Mouse (Mus musculus): Measurements from ENCODE around the gene Sf3a3.

Sf3a3 gene

DNA sequence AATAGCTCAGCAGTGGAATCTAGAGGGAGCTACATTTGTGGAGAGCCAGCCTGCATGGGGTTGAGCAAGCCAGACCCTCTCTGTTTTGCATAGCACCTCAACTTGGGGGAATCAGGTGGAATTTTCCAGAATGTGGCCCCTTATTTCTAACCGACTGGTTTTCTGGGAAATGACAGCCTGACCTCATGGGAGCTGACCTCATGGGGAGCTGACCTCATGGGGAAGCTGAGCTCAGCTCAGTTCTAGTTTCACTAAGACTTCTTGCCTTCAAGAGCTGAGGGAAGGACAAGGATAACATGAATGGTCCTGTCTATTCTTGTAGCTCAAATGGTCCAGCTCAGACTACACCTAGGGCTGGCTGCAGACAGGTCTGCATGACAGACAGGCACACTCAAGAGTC is 24.2 kb downstream of the Sf3a3 start:
- DNase-seq (ENCODE audit: low spot score) = no peak

- peak; percentile 92 for DNase-seq (ENCODE audit: low spot score)
Observed at GRCm38 (mm10) chr4:124741376-124742343, 27.1 kb downstream of the Sf3a3 start, which contains the start of gene Inpp5b. Gene Inpp5b, plus strand, starts transcription at chr4:124741850.

DNA sequence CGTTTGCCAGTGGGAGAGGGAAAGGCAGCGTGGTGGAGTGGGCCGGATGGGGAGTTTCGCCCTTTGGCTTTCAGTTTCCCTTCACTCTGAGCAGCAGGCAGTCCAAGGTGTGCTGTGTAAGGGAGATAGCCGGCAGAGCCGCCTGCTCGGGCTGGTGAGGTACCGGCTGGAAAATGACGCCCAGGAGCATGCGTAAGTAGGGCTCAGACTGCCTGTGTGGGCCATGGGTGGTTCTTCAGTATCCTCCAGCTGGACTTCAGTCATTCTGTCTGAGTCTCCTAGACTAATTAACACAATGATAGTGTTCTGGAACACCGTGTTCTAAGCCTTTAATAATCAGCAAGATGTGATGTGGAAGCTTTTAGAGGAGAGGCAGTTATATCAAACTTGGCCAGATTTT is 28.3 kb downstream of the Sf3a3 start:
- no peak for DNase-seq (ENCODE audit: low spot score)

- no peak for DNase-seq (ENCODE audit: low spot score)
Observed at GRCm38 (mm10) chr4:124746577-124746976, 32.0 kb downstream of the Sf3a3 start.

DNA sequence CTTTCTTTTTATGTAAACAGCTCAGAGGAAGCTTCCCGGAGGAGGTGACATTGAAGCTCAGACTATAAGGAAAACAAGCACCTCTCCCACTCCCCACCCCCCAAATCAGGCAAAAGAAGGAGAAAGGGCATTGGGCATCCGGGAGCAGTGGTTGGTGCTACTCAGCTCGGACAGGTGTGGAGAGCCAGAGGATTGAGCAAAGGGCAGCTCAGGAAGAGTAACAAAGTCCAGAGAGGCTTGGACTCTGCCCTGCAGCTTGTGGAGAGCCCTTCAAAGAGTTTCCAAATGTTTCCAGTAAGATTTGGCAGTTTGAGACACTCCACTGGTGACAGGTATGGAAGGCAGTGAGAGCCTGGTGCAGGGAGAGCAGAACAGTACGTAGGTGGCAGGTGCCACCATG is 33.3 kb downstream of the Sf3a3 start:
- DNase-seq (ENCODE audit: low spot score) = no peak

GRCm38 (mm10) chr4:124751300-124752250 is 37.0 kb downstream of the Sf3a3 start:
- peak; percentile 98 for DNase-seq (ENCODE audit: low spot score)

- DNase-seq (ENCODE audit: low spot score) = peak; percentile 20
Observed at GRCm38 (mm10) chr4:124752281-124753199, 38.0 kb downstream of the Sf3a3 start.

DNA sequence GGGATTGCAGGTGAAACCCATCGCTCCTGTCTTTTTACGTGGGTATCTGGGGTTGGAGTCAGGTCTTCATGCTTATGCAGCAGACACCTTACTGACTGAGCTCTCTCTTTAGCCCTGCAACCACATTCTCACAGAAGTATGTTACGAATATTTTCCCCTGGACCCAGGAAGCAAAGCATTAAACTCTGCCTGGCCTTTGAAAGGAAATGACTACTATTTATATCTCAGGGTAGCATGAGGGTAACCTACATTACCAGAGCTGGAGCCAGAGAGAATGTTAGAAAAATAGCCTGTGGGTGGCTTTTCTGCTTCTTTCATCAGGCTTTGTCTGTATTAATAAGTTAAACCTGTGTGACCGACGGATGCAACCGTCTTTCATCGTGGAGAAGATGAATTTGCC is 41.0 kb downstream of the Sf3a3 start:
- no peak for DNase-seq (ENCODE audit: low spot score)

DNA sequence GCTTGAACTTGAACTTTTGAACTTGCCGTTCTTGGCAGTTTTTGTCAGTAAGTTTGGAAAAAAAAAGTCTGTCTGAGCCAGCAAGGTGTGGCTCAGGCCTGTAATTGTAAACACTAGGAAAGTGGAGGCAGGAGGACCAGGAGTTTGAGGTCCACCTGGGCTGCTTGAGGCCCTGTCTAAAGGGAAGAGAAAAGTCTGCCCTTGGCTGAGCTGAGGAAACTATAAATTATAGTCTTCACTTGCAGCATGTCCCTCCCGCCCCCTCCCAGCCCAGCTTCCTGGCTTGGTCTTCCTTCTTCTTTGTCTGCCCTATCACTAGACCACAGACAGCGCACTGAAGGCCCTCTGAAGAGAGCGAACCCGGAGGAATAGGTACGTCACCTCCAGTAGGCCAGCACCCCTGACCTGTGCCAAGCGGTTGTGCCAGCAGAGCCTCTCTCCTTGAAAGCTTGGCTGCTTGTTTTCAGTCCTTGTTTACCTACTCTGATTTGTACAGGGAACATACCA is 44.8 kb downstream of the Sf3a3 start:
- no peak for DNase-seq (ENCODE audit: low spot score)

- DNase-seq (ENCODE audit: low spot score) = no peak
Observed at GRCm38 (mm10) chr4:124761201-124761600, 46.6 kb downstream of the Sf3a3 start.

DNA sequence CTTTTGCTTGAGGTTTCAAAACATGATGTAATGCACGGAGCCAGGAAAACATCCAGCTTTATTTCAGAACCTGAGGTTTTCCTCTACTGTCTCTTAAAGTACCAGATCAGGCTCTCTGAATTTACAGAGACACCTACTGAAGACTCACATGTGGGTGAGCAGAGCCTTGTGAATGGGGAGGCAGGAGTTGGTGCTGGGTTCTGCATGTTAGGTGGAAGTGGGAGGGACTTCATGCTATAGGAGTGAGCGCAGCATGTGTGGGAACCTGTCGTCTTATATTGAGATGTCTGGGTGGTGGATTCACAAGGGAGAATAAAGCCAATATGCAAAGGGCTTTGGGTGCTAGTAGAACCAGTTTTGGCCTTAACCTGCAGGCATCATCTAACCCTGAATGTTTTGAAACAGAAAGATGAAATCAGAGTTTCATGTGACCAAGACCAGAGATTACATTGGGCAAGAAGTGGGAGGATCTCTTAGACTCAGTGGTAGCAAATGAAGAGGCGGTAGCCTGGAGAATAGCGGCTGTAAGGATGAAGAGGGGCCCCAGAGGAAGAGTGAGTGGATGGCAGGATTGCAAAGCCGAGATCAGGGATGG is 48.4 kb downstream of the Sf3a3 start:
- DNase-seq (ENCODE audit: low spot score) = no peak

GRCm38 (mm10) chr4:124765802-124766565 is 51.4 kb downstream of the Sf3a3 start:
- DNase-seq (ENCODE audit: low spot score) = no peak

DNA sequence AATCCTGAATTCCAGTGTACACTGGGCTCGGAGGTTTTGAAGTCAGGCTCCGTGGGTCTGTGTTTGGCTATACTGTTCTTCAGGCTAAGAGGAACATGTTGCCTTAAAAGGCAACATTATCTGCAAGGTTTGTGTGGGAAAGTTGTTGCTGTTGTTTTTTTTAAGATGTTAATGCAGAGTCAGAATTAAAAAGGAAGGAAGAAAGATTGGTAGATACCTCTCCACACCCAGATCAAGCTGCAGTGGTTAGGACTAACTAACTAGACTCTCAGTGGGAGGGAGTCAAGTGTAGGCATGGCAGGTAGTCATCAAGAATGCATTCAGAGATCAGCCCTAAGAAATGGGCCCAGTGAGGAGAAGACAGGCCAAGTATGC is 52.0 kb downstream of the Sf3a3 start:
- no peak for DNase-seq (ENCODE audit: low spot score)

DNA sequence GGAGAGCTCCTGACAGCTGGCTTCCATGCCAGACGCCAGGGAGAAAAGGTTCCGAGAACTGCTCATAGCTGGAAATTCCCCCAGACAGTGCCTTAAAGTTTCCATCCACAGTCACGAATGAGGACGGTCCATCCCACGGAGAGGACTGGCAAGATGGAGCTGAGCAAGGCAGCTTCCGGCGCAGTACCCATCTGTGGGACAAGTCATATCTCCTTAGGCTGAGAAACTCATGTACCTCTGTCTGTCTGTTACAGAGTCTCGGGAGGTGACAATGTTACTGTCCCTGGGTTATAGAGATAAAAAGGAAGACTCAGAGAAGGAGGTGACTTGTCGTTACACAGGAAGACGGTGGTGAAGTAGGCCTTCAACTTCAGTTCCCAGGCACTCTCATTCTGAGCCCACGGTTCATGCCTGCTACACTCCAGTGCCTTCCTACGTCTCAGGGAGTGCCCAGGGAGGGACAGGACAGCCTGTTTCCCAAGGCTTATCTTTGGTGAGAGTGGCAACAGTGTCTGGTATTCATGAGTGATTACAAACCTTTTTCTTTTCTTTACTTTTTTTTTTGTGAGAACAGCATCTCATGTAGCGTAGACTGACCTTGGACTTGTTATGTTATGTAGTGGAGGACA is 54.5 kb downstream of the Sf3a3 start:
- no peak for DNase-seq (ENCODE audit: low spot score)

- DNase-seq (ENCODE audit: low spot score) = no peak
Observed at GRCm38 (mm10) chr4:124770624-124771023, 56.0 kb downstream of the Sf3a3 start.

GRCm38 (mm10) chr4:124772125-124772524 is 57.5 kb downstream of the Sf3a3 start:
- DNase-seq (ENCODE audit: low spot score) = no peak

GRCm38 (mm10) chr4:124773449-124773848 is 58.9 kb downstream of the Sf3a3 start:
- DNase-seq (ENCODE audit: low spot score) = no peak

DNA sequence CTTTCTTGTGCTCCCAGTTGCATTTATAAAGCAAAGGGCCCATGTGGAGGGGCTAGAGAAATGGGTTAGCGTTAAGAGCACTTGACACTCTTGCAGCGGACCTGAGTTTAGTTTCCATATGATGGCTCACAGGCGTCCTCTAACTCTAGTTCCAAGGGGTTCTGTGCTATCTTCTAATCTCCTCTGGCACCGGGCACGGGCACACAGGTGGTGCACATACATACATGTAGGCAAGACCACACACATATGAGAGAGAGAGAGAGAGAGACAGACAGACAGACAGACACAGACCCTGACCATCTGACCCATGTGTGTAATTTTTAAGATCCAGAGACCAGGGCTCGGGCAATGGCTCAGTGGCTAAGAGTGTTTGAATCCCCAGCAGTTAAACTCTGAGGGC is 59.4 kb downstream of the Sf3a3 start:
- DNase-seq (ENCODE audit: low spot score) = no peak

DNA sequence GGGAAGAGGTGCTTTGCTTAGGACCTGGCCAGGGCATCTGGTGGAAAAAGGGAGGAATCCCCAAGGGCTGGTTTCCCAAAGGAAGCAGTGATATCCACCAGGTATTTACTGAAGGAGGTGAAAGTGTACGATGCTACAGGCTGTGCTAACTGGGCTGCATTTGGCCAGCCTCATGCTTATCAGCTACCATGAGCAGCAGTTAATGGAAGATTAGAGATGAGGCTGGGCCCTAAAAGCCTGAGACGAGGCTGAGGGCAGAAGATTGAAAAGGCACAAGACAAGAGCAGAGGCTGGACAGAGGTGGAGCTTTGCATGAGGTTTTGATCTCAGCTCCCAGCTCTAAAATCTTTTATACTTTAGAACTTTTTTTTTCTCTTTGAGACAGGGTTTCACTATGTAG is 59.9 kb downstream of the Sf3a3 start:
- no peak for DNase-seq (ENCODE audit: low spot score)

- DNase-seq (ENCODE audit: low spot score) = no peak
Observed at GRCm38 (mm10) chr4:124781361-124781760, 66.8 kb downstream of the Sf3a3 start.
